In genomic region chr1:60098839-60099238, GRCm38 (mm10) we compare ENCODE assay signal across 8 mouse cellular contexts. TPM values are rescaled to one million over a fixed set of nuclear protein-coding genes. Genes with fewer than 3 reads are reported as not detected.
DNase-seq lines count a peak whose midpoint lies in the region; ATAC-seq lines count a peak whose summit lies in the region.

No protein-coding gene starts in this region.

- peaks cover 12% of the 10 kb centered on the region for H3K4me1 ChIP-seq in kidney, embryonic 16.5 days (ENCODE audit: insufficient read depth, low read length)
- H3K4me1 ChIP-seq in forebrain, embryonic 10.5 days: peaks cover 17% of the 10 kb centered on the region
- H3K4me1 ChIP-seq in limb, embryonic 12.5 days (replicated peaks): peaks cover 4% of the 10 kb centered on the region; the same call in 1 of the 2 replicates
- peaks cover 4% of the 10 kb centered on the region; the same call in 1 of the 2 replicates for H3K4me1 ChIP-seq in neural tube, embryonic 14.5 days (ENCODE audit: control insufficient read depth, insufficient read depth, low read length)

- H3K27me3 ChIP-seq in kidney, embryonic 16.5 days (ENCODE audit: insufficient read depth, low read length): no peaks in the 10 kb centered on the region
- H3K27me3 ChIP-seq in forebrain, embryonic 10.5 days (ENCODE audit: poor library complexity, severe bottlenecking): no peaks in the 10 kb centered on the region
- H3K27me3 ChIP-seq in limb, embryonic 12.5 days: no peaks in the 10 kb centered on the region
- no peaks in the 10 kb centered on the region for H3K27me3 ChIP-seq in neural tube, embryonic 14.5 days (ENCODE audit: control insufficient read depth, insufficient read depth, low read length)

- H3K4me3 ChIP-seq in kidney, embryonic 16.5 days (ENCODE audit: low read length): peak overlapping the region; percentile 96
- peak overlapping the region; percentile 97 for H3K4me3 ChIP-seq in forebrain, embryonic 10.5 days
- peak overlapping the region; percentile 93 for H3K4me3 ChIP-seq in limb, embryonic 12.5 days (replicated peaks)
- peak overlapping the region; percentile 70 for H3K4me3 ChIP-seq in neural tube, embryonic 14.5 days (ENCODE audit: low read depth, low read length)

- no peak for ATAC-seq in kidney, embryonic 16.5 days (ENCODE audit: low FRiP score, low TSS enrichment)
- no peak for ATAC-seq in limb, embryonic 12.5 days (ENCODE audit: insufficient number of reproducible peaks, insufficient read depth, low FRiP score, low TSS enrichment, low read depth)
- ATAC-seq in neural tube, embryonic 14.5 days (ENCODE audit: low read depth): no peak

- peaks cover 8% of the 10 kb centered on the region for H3K36me3 ChIP-seq in kidney, embryonic 16.5 days (ENCODE audit: insufficient read depth, low read length)
- peaks cover 16% of the 10 kb centered on the region for H3K36me3 ChIP-seq in forebrain, embryonic 10.5 days (replicated peaks)
- peaks cover 5% of the 10 kb centered on the region for H3K36me3 ChIP-seq in limb, embryonic 12.5 days
- H3K36me3 ChIP-seq in neural tube, embryonic 14.5 days (ENCODE audit: control insufficient read depth, insufficient read depth, low read length): peaks cover 3% of the 10 kb centered on the region; the same call in 1 of the 2 replicates

- H3K9ac ChIP-seq in kidney, embryonic 16.5 days (replicated peaks; ENCODE audit: low read length): peak overlapping the region; percentile 98
- H3K9ac ChIP-seq in limb, embryonic 12.5 days (replicated peaks): peak overlapping the region; percentile 95
- H3K9ac ChIP-seq in neural tube, embryonic 14.5 days (replicated peaks; ENCODE audit: low read depth, low read length): peak overlapping the region; percentile 95

- peak overlapping the region; percentile 60 for H3K4me2 ChIP-seq in kidney, embryonic 16.5 days (replicated peaks; ENCODE audit: low read depth, low read length)
- peak overlapping the region; percentile 87 for H3K4me2 ChIP-seq in limb, embryonic 12.5 days
- peak overlapping the region; percentile 45 for H3K4me2 ChIP-seq in neural tube, embryonic 14.5 days (ENCODE audit: low read depth, low read length)

- no peaks in the 10 kb centered on the region for H3K9me3 ChIP-seq in kidney, embryonic 16.5 days (ENCODE audit: low read length)
- no peaks in the 10 kb centered on the region for H3K9me3 ChIP-seq in forebrain, embryonic 10.5 days
- H3K9me3 ChIP-seq in limb, embryonic 12.5 days: no peaks in the 10 kb centered on the region
- no peaks in the 10 kb centered on the region for H3K9me3 ChIP-seq in neural tube, embryonic 14.5 days (ENCODE audit: control insufficient read depth, low read length)

- 13% methylated on average over 9 of the region's 9 CpGs for WGBS in kidney, embryonic 16.5 days
- WGBS in forebrain, embryonic 10.5 days: 14% methylated on average over 9 of the region's 9 CpGs
- 17% methylated on average over 9 of the region's 9 CpGs for WGBS in limb, embryonic 12.5 days
- 14% methylated on average over 9 of the region's 9 CpGs for WGBS in neural tube, embryonic 14.5 days

- no peak for DNase-seq in kidney, postnatal 14 days
- peak; percentile 43 for DNase-seq in NIH3T3 (ENCODE audit: low read depth)
- no peak for DNase-seq in forebrain, embryonic 10.5 days (ENCODE audit: extremely low spot score, low spot score)
- no peak for DNase-seq in left cerebral cortex, adult 11 months (ENCODE audit: low spot score)
- DNase-seq in urinary bladder, adult 18-20 months (ENCODE audit: low spot score in 2 of 2): no peak

- H3K27ac ChIP-seq in kidney, embryonic 16.5 days (ENCODE audit: low read length): peak overlapping the region; percentile 99
- H3K27ac ChIP-seq in forebrain, embryonic 10.5 days: peak overlapping the region; percentile 97; the same call in 1 of the 2 replicates
- H3K27ac ChIP-seq in limb, embryonic 12.5 days: peak overlapping the region; percentile 99; the same call in 1 of the 2 replicates
- H3K27ac ChIP-seq in neural tube, embryonic 14.5 days (ENCODE audit: low read depth, low read length): peak overlapping the region; percentile 93

RNA-seq across cellular contexts. Expression of gene Wdr12, which starts 0.4 kb away (rescaled TPM):
- polyA plus RNA-seq in kidney, embryonic 16.5 days (2015; fragmentation: Nextera tagmentation; extraction: Ambion mirVana): 58.4 and 58.8 TPM in 2 replicates
- polyA plus RNA-seq in forebrain, embryonic 10.5 days (2016; fragmentation: Nextera tagmentation; extraction: Ambion mirVana): 71.9 and 74.4 TPM in 2 replicates
- 46.0 and 48.8 TPM in 2 replicates for polyA plus RNA-seq in limb, embryonic 12.5 days (2016; fragmentation: Nextera tagmentation; extraction: Ambion mirVana)
- 46.8 and 47.6 TPM in 2 replicates for polyA plus RNA-seq in neural tube, embryonic 14.5 days (2014; fragmentation: Nextera tagmentation; extraction: Ambion mirVana)

RNA-seq across cellular contexts. Expression of gene Carf, which starts 0.8 kb away (rescaled TPM):
- 5.1 and 6.5 TPM in 2 replicates for polyA plus RNA-seq in kidney, embryonic 16.5 days (2015; fragmentation: Nextera tagmentation; extraction: Ambion mirVana)
- 5.3 and 5.8 TPM in 2 replicates for polyA plus RNA-seq in forebrain, embryonic 10.5 days (2016; fragmentation: Nextera tagmentation; extraction: Ambion mirVana)
- polyA plus RNA-seq in limb, embryonic 12.5 days (2016; fragmentation: Nextera tagmentation; extraction: Ambion mirVana): 7.6 and 9.5 TPM in 2 replicates
- polyA plus RNA-seq in neural tube, embryonic 14.5 days (2014; fragmentation: Nextera tagmentation; extraction: Ambion mirVana): 11.7 and 12.2 TPM in 2 replicates

RNA-seq across cellular contexts. Expression of gene Ica1l, which starts 55.9 kb away (rescaled TPM):
- polyA plus RNA-seq in kidney, embryonic 16.5 days (2015; fragmentation: Nextera tagmentation; extraction: Ambion mirVana): 0.69 and 0.91 TPM in 2 replicates
- 0.97 and 1.3 TPM in 2 replicates for polyA plus RNA-seq in forebrain, embryonic 10.5 days (2016; fragmentation: Nextera tagmentation; extraction: Ambion mirVana)
- polyA plus RNA-seq in limb, embryonic 12.5 days (2016; fragmentation: Nextera tagmentation; extraction: Ambion mirVana): 1.5 and 2.4 TPM in 2 replicates
- 50.2 and 60.2 TPM in 2 replicates for polyA plus RNA-seq in neural tube, embryonic 14.5 days (2014; fragmentation: Nextera tagmentation; extraction: Ambion mirVana)

Comparison
In these comparisons a context has a peak if more than half of its experiments do, and no peak if none do; other contexts are left out.
1. RNA of gene Ica1l, which starts 55.9 kb away (polyA plus RNA-seq): 50.2 to 60.2 TPM in neural tube, embryonic 14.5 days; 1.5 to 2.4 TPM in limb, embryonic 12.5 days, 0.97 to 1.3 TPM in forebrain, embryonic 10.5 days and 0.69 to 0.91 TPM in kidney, embryonic 16.5 days; every median in the first group is over 10 times any median in the second.
2. Peak in every context shown above with its lines, with median percentiles within 50 percentile points of each other: H3K27ac ChIP-seq, H3K4me2 ChIP-seq, H3K4me3 ChIP-seq and H3K9ac ChIP-seq.